Mouse (Mus musculus) left cerebral cortex, postnatal 14 days (tissue): Measurements from ENCODE around the gene Arhgap22. TPM values are rescaled to one million over a fixed set of nuclear protein-coding genes. Genes with fewer than 3 reads are reported as not detected.

ENCODE experiments used
- DNase-seq, 2 experiments: peaks; one replicate each; pipeline ENCODE4 v3.0.0; 2021 to 2022; ENCODE audit warnings: low spot score in 2 of 2, mixed read lengths in 1 of 2
- intact Hi-C: fragments of 180-260 bp; cut with DNase I; formaldehyde crosslinking; loops from one replicate; pipeline ENCODE4 v1.15.1; 2025
- total RNA-seq, 2 experiments: library from RNA; stranded (reverse); gene quantifications; 2 replicates each; pipeline ENCODE4 v1.2.3; 2021

Arhgap22 gene
- total RNA-seq, 2 experiments from 2014 or later = 8.8 to 11.4 TPM

- intact Hi-C loops = no loop called here
- DNase-seq = no peak
Measured at GRCm38 (mm10) chr14:33398065-33398860, 184.4 kb downstream of the Arhgap22 start.

DNA sequence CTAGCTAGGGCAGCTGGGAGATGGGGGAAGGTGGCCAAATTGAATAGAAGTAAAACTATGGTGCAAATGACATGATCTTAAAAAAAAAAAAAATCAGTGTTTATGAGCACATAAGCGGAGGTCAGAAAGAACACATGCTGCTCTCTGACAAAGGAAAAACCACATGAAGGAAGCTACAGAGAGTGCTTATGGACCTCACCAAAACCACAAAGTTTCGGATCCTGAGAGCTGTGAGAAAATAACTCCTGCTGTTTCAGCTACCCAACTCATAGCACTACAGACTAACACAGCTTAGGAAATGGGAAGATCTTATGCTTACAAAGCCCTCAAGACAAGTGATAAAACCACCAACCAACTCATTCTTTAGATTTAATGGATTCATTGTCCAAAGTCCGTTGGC lies 186.2 kb downstream of the Arhgap22 start:
- intact Hi-C loops = no loop called here
- no peak for DNase-seq

DNA sequence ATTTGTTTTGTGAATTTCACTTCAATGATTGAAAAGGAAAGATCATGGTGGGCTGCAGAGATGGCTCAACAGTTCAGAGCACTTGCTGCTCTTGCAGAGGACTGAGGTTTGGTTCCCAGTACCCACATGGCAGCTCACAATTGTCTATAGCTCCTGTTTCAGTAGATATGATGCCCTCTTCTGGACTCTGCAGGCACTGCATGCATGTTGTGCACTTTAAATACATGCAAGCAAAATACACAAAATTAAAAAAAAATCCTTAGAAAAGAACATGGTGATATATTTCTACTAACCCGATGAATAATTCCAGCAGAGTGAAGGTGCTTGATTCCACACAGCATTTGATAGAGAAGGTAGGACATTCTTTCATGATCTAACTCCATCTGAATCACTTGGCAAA lies 188.5 kb downstream of the Arhgap22 start:
- peak in 1 of 2 experiments; percentile 17 for DNase-seq
- intact Hi-C loops = no loop called here

DNA sequence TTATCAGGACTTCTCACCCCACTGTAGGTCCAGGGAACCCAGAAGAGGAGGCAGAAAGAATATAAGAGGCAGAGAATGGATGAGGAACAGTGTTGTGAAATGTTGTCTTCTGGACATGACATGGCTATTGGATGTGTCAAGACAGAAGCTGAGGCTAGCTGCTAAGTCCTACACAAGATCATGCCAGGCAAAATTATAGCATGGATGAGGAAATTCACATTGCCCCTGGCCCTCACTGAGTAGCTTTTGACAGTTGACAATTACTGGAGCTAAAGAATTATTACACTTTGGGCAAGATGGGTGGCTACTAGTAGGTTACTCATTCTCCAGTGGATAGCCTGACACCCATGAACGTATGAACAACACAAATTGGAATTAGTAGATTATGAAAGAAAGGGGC lies 201.9 kb downstream of the Arhgap22 start:
- no peak for DNase-seq
- intact Hi-C loops = no loop called here

- intact Hi-C loops = no loop called here
- no peak for DNase-seq
Measured at GRCm38 (mm10) chr14:33418311-33418909, 204.6 kb downstream of the Arhgap22 start.

Other genes with a start within 250 kb of the Arhgap22 start
- gene Lrrc18, start 222.6 kb upstream of the Arhgap22 start, total RNA-seq = under 1 TPM; 0.33 to 0.36 TPM
- 1 to 10 TPM; 1.9 to 3.1 TPM for gene Wdfy4, start 28.5 kb upstream of the Arhgap22 start, total RNA-seq
- gene Mapk8, start 233.1 kb downstream of the Arhgap22 start, total RNA-seq = 100 to 1,000 TPM; 142 to 150 TPM